Mouse (Mus musculus): ENCODE measurements around the gene Trpv2. TPM values are rescaled to one million over a fixed set of nuclear protein-coding genes. Genes with fewer than 3 reads are reported as not detected.

Trpv2 gene
- total and polyA plus RNA-seq, 3 experiments = 30.0 to 30.4 TPM; not detected in 1

GRCm38 (mm10) chr11:62606299-62607169 is 32.2 kb downstream of the Trpv2 start:
- H3K79me2 ChIP-seq (ENCODE audit: control insufficient read depth, insufficient read depth, low read length, poor library complexity) = peaks cover 25% of the 10 kb centered on the region
- H3K27ac ChIP-seq (ENCODE audit: control insufficient read depth, low read depth, low read length) = peak overlapping the region; percentile 99; the same call in 1 of the 2 replicates
- DNase-seq (ENCODE audit: low read depth, low spot score) = no peak
- TF ChIP-seq ZKSCAN1 (IDR thresholded peaks at IDR 0.05; ENCODE audit: low read depth, low read length) (no peak), NRF1 (IDR thresholded peaks at IDR 0.05; ENCODE audit: insufficient read depth, low read depth, low read length, poor library complexity, severe bottlenecking) (no peak), E2F4 (IDR thresholded peaks at IDR 0.05; ENCODE audit: borderline replicate concordance, low read depth, low read length) (no peak), ZC3H11A (IDR thresholded peaks at IDR 0.05; ENCODE audit: low read depth, low read length) (no peak), POLR2A (IDR thresholded peaks at IDR 0.05; ENCODE audit: control insufficient read depth in 1 of 2, insufficient read depth in 1 of 2, low read depth in 1 of 2, low read length in 2 of 2, poor library complexity in 1 of 2) (peak in 1 of 2 experiments; percentile 22; a peak in 2 of 4 replicates), USF1 (IDR thresholded peaks at IDR 0.05; ENCODE audit: low read depth, low read length) (no peak), MXI1 (IDR thresholded peaks at IDR 0.05; ENCODE audit: low read depth, low read length) (no peak), NELFE (IDR thresholded peaks at IDR 0.05; ENCODE audit: low read depth, low read length) (no peak), POLR2AphosphoS5 (IDR thresholded peaks at IDR 0.05; ENCODE audit: borderline replicate concordance, low read depth, low read length) (0 out of 2 replicates have a peak, but pooled peaks have one; percentile 66), MAFK (IDR thresholded peaks at IDR 0.05; ENCODE audit: borderline replicate concordance, low read depth, low read length) (no peak)
- no peak overlapping the region for H3K9ac ChIP-seq (ENCODE audit: control insufficient read depth, low read depth, low read length, poor library complexity, severe bottlenecking)
- H3K4me3 ChIP-seq (ENCODE audit: control insufficient read depth in 1 of 2, insufficient read depth in 1 of 2, low read depth in 2 of 2, low read length in 2 of 2) = no peak overlapping the region
- H3K36me3 ChIP-seq (ENCODE audit: control insufficient read depth in 1 of 2, insufficient read depth in 2 of 2, low read length in 2 of 2) = peaks cover 12 to 22% of the 10 kb centered on the region in 2 experiments
- H3K27me3 ChIP-seq (ENCODE audit: control insufficient read depth in 1 of 2, insufficient read depth in 2 of 2, low read length in 2 of 2) = no peaks in the 10 kb centered on the region
- H3K9me3 ChIP-seq (replicated peaks; ENCODE audit: insufficient read depth, low read length) = no peaks in the 10 kb centered on the region
- H3K4me1 ChIP-seq (ENCODE audit: control insufficient read depth in 1 of 2, insufficient read depth in 2 of 2, low read length in 2 of 2) = peaks cover 0 to 9% of the 10 kb centered on the region in 2 experiments; a peak in 2 of 4 replicates

DNA sequence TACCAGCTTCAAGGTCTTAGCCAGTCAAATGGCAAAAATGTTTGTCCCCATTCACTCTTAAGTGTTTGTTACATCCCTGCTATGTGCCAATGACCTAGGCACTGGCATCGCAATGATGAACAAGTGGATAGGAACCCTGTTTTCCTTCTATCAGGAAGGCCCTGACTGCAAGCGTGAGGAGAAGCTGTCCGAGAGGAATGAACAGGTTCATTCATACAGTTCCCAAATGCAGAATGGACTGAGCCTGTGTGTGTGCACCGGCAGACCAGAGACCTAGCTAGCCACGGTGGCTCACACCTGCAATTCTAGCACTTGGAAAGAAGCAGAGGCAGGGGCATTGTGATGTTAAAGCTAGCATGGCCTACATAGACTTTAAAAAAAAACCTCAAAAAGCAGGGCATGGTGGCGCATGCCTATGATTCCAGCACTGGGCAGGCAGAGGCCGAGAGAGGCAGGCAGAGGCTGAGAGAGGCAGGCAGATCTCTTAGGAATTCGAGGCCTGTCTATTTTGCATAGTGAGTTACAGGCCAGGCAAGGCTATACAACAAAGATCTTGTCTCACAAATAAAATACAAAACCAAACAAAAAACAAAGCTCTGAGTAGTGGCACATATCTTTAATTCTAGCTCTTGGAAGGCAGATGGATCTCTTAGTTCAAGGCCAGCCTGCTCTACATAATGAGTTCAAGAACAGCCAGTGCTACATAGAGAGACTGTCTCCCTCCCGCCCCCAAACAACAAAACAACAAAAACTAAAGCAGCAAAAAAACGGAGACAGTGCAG is 33.1 kb downstream of the Trpv2 start:
- Histone ChIP-seq H3K27me3 (ENCODE audit: control insufficient read depth in 1 of 2, insufficient read depth in 2 of 2, low read length in 2 of 2) (no peaks in the 10 kb centered on the region), H3K4me3 (ENCODE audit: control insufficient read depth in 1 of 2, insufficient read depth in 1 of 2, low read depth in 2 of 2, low read length in 2 of 2) (no peak overlapping the region), H3K27ac (ENCODE audit: control insufficient read depth, low read depth, low read length) (no peak overlapping the region), H3K36me3 (ENCODE audit: control insufficient read depth in 1 of 2, insufficient read depth in 2 of 2, low read length in 2 of 2) (peaks cover 12 to 16% of the 10 kb centered on the region in 2 experiments), H3K9ac (ENCODE audit: control insufficient read depth, low read depth, low read length, poor library complexity, severe bottlenecking) (no peak overlapping the region), H3K9me3 (replicated peaks; ENCODE audit: insufficient read depth, low read length) (no peaks in the 10 kb centered on the region), H3K79me2 (ENCODE audit: control insufficient read depth, insufficient read depth, low read length, poor library complexity) (peaks cover 23% of the 10 kb centered on the region), H3K4me1 (ENCODE audit: control insufficient read depth in 1 of 2, insufficient read depth in 2 of 2, low read length in 2 of 2) (peaks cover 0 to 4% of the 10 kb centered on the region in 2 experiments; a peak in 2 of 4 replicates)
- DNase-seq (ENCODE audit: low read depth, low spot score) = peak; percentile 82
- TF ChIP-seq BHLHE40 (IDR thresholded peaks at IDR 0.05; ENCODE audit: borderline replicate concordance, low read depth, low read length) (no peak), E2F4 (IDR thresholded peaks at IDR 0.05; ENCODE audit: borderline replicate concordance, low read depth, low read length) (no peak), RCOR1 (IDR thresholded peaks at IDR 0.05; ENCODE audit: low read depth, low read length) (no peak), JUND (IDR thresholded peaks at IDR 0.05; ENCODE audit: low read depth, low read length) (no peak), TBP (IDR thresholded peaks at IDR 0.05; ENCODE audit: low read depth, low read length) (no peak), UBTF (IDR thresholded peaks at IDR 0.05; ENCODE audit: borderline replicate concordance, insufficient read depth, low read depth, low read length) (no peak), ELF1 (IDR thresholded peaks at IDR 0.05; ENCODE audit: low read depth, low read length) (no peak), POLR2AphosphoS2 (IDR thresholded peaks at IDR 0.05; ENCODE audit: low read length) (no peak), ETS1 (IDR thresholded peaks at IDR 0.05; ENCODE audit: low read depth, low read length) (no peak), TCF12 (IDR thresholded peaks at IDR 0.05; ENCODE audit: low read depth, low read length) (no peak), CTCF (IDR thresholded peaks at IDR 0.05 in 2 of 3, conservative IDR thresholded peaks at IDR 0.05 in 1 of 3; ENCODE audit: control insufficient read depth in 1 of 3, insufficient read depth in 1 of 3, low read depth in 2 of 3, low read length in 3 of 3, poor library complexity in 1 of 3, severe bottlenecking in 1 of 3) (no peak), ZMIZ1 (IDR thresholded peaks at IDR 0.05; ENCODE audit: low read depth, low read length) (no peak), GABPA (IDR thresholded peaks at IDR 0.05; ENCODE audit: low read depth, low read length) (no peak), MXI1 (IDR thresholded peaks at IDR 0.05; ENCODE audit: low read depth, low read length) (no peak), NELFE (IDR thresholded peaks at IDR 0.05; ENCODE audit: low read depth, low read length) (no peak)

Data from MEL (cell line).